Comparison of ENCODE assay signal across 18 mouse cellular contexts in genomic region chr13:32143651-32144050, GRCm38 (mm10).
"Had no signal": no experiment of that assay in that cellular context is flagged by ENCODE, and none has a peak within 500 bp of the region (broad histone marks: within the 10 kb centered on the region; RNA-seq: fewer than 3 reads in every experiment).

No protein-coding gene starts in this region.

- H3K9ac ChIP-seq: liver, embryonic 15.5 days; liver, postnatal 0 days; lung, embryonic 15.5 days; midbrain, embryonic 13.5 days; midbrain, embryonic 15.5 days; neural tube, embryonic 12.5 days; stomach, embryonic 15.5 days had no signal

- ATAC-seq: liver, postnatal 0 days; lung, postnatal 0 days; midbrain, embryonic 13.5 days; midbrain, embryonic 15.5 days had no signal

- H3K36me3 ChIP-seq: liver, embryonic 15.5 days; lung, embryonic 15.5 days; midbrain, embryonic 13.5 days; midbrain, embryonic 15.5 days; neural tube, embryonic 12.5 days; stomach, embryonic 15.5 days had no signal

- H3K9me3 ChIP-seq: liver, embryonic 15.5 days; lung, embryonic 15.5 days; megakaryocyte, embryonic 14.5 days; midbrain, embryonic 13.5 days; midbrain, embryonic 15.5 days; neural tube, embryonic 12.5 days; stomach, embryonic 15.5 days had no signal

- H3K27ac ChIP-seq: liver, embryonic 15.5 days; lung, embryonic 15.5 days; macrophage; midbrain, embryonic 13.5 days; midbrain, embryonic 15.5 days; neural tube, embryonic 12.5 days; stomach, embryonic 15.5 days had no signal

- H3K4me3 ChIP-seq: liver, embryonic 15.5 days; lung, embryonic 15.5 days; megakaryocyte, embryonic 14.5 days; midbrain, embryonic 13.5 days; midbrain, embryonic 15.5 days; neural tube, embryonic 12.5 days; stomach, embryonic 15.5 days had no signal

- DNase-seq: liver, postnatal 0 days; lung, adult 2 months; lung, postnatal 14 days; lung, postnatal 36 days; right cerebral cortex, postnatal 14 days; thymus, adult 18-20 months; thymus, postnatal 14 days; thymus, postnatal 36 days had no signal

- H3K4me1 ChIP-seq: lung, embryonic 15.5 days; midbrain, embryonic 13.5 days; midbrain, embryonic 15.5 days; neural tube, embryonic 12.5 days; stomach, embryonic 15.5 days had no signal

- H3K27me3 ChIP-seq: liver, embryonic 15.5 days; lung, embryonic 15.5 days; megakaryocyte, embryonic 14.5 days; midbrain, embryonic 13.5 days; midbrain, embryonic 15.5 days; neural tube, embryonic 12.5 days; stomach, embryonic 15.5 days had no signal

- H3K4me2 ChIP-seq: liver, embryonic 15.5 days; lung, embryonic 15.5 days; midbrain, embryonic 11.5 days; midbrain, embryonic 13.5 days; midbrain, embryonic 15.5 days; neural tube, embryonic 12.5 days; stomach, embryonic 15.5 days had no signal
